Mouse (Mus musculus): ENCODE measurements around the gene Slc25a25.

The Slc25a25 gene

GRCm38 (mm10) chr2:32407144-32407824 is 44.0 kb downstream of the Slc25a25 start:
- DNase-seq (ENCODE audit: low spot score), result no peak

GRCm38 (mm10) chr2:32404663-32405062 is 46.6 kb downstream of the Slc25a25 start:
- peak; percentile 84 for DNase-seq (ENCODE audit: low spot score)

GRCm38 (mm10) chr2:32396695-32397094 is 54.5 kb downstream of the Slc25a25 start:
- no peak for DNase-seq (ENCODE audit: low spot score)

GRCm38 (mm10) chr2:32395946-32396621 is 55.2 kb downstream of the Slc25a25 start:
- peak; percentile 95 for DNase-seq (ENCODE audit: low spot score)

GRCm38 (mm10) chr2:32395484-32395945 is 55.7 kb downstream of the Slc25a25 start, which contains the start of gene Ptges2:
Ptges2 (plus strand) TSS chr2:32395896.
- peak; percentile 95 for DNase-seq (ENCODE audit: low spot score)

GRCm38 (mm10) chr2:32394973-32395372 is 56.3 kb downstream of the Slc25a25 start:
- peak; percentile 47 for DNase-seq (ENCODE audit: low spot score)

GRCm38 (mm10) chr2:32392063-32392462 is 59.2 kb downstream of the Slc25a25 start:
- no peak for DNase-seq (ENCODE audit: low spot score)

- DNase-seq (ENCODE audit: low spot score), result no peak
Measured at GRCm38 (mm10) chr2:32390871-32391270, 60.4 kb downstream of the Slc25a25 start.

GRCm38 (mm10) chr2:32389157-32389556 is 62.1 kb downstream of the Slc25a25 start:
- no peak for DNase-seq (ENCODE audit: low spot score)

- no peak for DNase-seq (ENCODE audit: low spot score)
Measured at GRCm38 (mm10) chr2:32387706-32388490, 63.3 kb downstream of the Slc25a25 start, which contains the start of gene Lcn2. Lcn2 (minus strand) TSS chr2:32388252.

GRCm38 (mm10) chr2:32382689-32383088 is 68.6 kb downstream of the Slc25a25 start:
- no peak for DNase-seq (ENCODE audit: low spot score)

- peak; percentile 95 for DNase-seq (ENCODE audit: low spot score)
Measured at GRCm38 (mm10) chr2:32381775-32382223, 69.4 kb downstream of the Slc25a25 start, which contains the start of gene 1110008P14Rik. 1110008P14Rik (minus strand) TSS chr2:32381938.

GRCm38 (mm10) chr2:32381141-32381774 is 70.0 kb downstream of the Slc25a25 start:
- no peak for DNase-seq (ENCODE audit: low spot score)

- DNase-seq (ENCODE audit: low spot score), result no peak
Measured at GRCm38 (mm10) chr2:32380001-32380500, 71.2 kb downstream of the Slc25a25 start.

GRCm38 (mm10) chr2:32376963-32377362 is 74.3 kb downstream of the Slc25a25 start:
- no peak for DNase-seq (ENCODE audit: low spot score)

- no peak for DNase-seq (ENCODE audit: low spot score)
Measured at GRCm38 (mm10) chr2:32375317-32375940, 75.8 kb downstream of the Slc25a25 start.

- no peak for DNase-seq (ENCODE audit: low spot score)
Measured at GRCm38 (mm10) chr2:32374191-32374590, 77.1 kb downstream of the Slc25a25 start.

- no peak for DNase-seq (ENCODE audit: low spot score)
Measured at GRCm38 (mm10) chr2:32367315-32367714, 83.9 kb downstream of the Slc25a25 start.

Data from yolk sac, embryonic 10.5 days (tissue).